Mouse (Mus musculus): Measurements from ENCODE around the gene Tmem50a.

GRCm38 (mm10) chr4:134856501-134856900 is 58.3 kb downstream of the Tmem50a start:
- TF ChIP-seq CTCF (IDR thresholded peaks at IDR 0.05; ENCODE audit: borderline replicate concordance, extremely low read depth, insufficient read depth, insufficient read length), result no peak
- no peak for TF ChIP-seq POLR2A (IDR thresholded peaks at IDR 0.05; ENCODE audit: borderline replicate concordance, extremely low read depth, insufficient read depth, insufficient read length, poor library complexity, severe bottlenecking)
